Mouse (Mus musculus) lung, postnatal 0 days (tissue): ENCODE data around the gene Palld. TPM values are rescaled to one million over a fixed set of nuclear protein-coding genes. Genes with fewer than 3 reads are reported as not detected.
A peak's percentile ranks its signal among the peaks of the same experiment; 100 is the strongest.

Experiments used
- ATAC-seq: fragments of 200-750 bp; cut with Nextera tagmentation; 2 replicates; pipeline ENCODE4 v1.8.0; 2017; ENCODE audit warnings: moderate library complexity
- DNase-seq: peaks from one replicate; pipeline ENCODE4 v3.0.0-alpha.2; 2016; ENCODE audit warnings: low spot score
- H3K27ac ChIP-seq: fragments of 300-500 bp; sonication (generic); 2 replicates; pipeline ENCODE4 v1.5.1; 2014; ENCODE audit warnings: antibody characterized with exemption, mild to moderate bottlenecking, low read length, mixed read lengths
- H3K27me3 ChIP-seq: fragments of 300-500 bp; sonication (generic); replicated peaks from 2 replicates; pipeline ENCODE4 v1.6.1; 2014; ENCODE audit warnings: low read length, mixed read lengths; ENCODE audit not compliant: insufficient read depth
- H3K36me3 ChIP-seq: fragments of 300-500 bp; sonication (generic); 2 replicates; pipeline ENCODE4 v1.6.1; 2014; ENCODE audit warnings: low read length, mixed read lengths; ENCODE audit not compliant: insufficient read depth
- H3K4me1 ChIP-seq: fragments of 300-500 bp; sonication (generic); 2 replicates; pipeline ENCODE4 v1.6.1; 2014; ENCODE audit warnings: antibody characterized with exemption, low read depth, low read length, mixed read lengths; ENCODE audit not compliant: insufficient read depth
- H3K4me2 ChIP-seq: fragments of 300-500 bp; sonication (generic); replicated peaks from 2 replicates; pipeline ENCODE4 v1.6.1; 2014; ENCODE audit warnings: low read depth, mild to moderate bottlenecking, low read length, moderate library complexity, mixed read lengths
- H3K4me3 ChIP-seq: fragments of 300-500 bp; sonication (generic); 2 replicates; pipeline ENCODE4 v1.5.1; 2014; ENCODE audit warnings: low read depth, low read length
- H3K9ac ChIP-seq: fragments of 300-500 bp; sonication (generic); replicated peaks from 2 replicates; pipeline ENCODE4 v1.6.1; 2014; ENCODE audit warnings: low read depth, mild to moderate bottlenecking
- H3K9me3 ChIP-seq: fragments of 300-500 bp; sonication (generic); 2 replicates; pipeline ENCODE4 v1.6.1; 2016; ENCODE audit warnings: low read length, mixed read lengths
- CTCF ChIP-seq: IDR thresholded peaks from 2 replicates; pipeline ENCODE4 v1.5.1; 2016; ENCODE audit warnings: antibody characterized with exemption, mild to moderate bottlenecking
- EP300 ChIP-seq: IDR thresholded peaks from 2 replicates; pipeline ENCODE4 v1.6.1; 2016; ENCODE audit warnings: antibody characterized with exemption, mild to moderate bottlenecking, control low read depth
- WGBS: fragments of 180-500 bp; shearing (Covaris S2); extraction: QIAGEN DNeasy Blood & Tissue Kit; methylation state at CpG from one replicate; pipeline ENCODE4 v1.1.7; 2014; 5-methylcytosine and 5-hydroxymethylcytosine counted together
- polyA plus RNA-seq: library from polyadenylated mRNA; unstranded; fragments of >200 nt; fragmentation: Nextera tagmentation; extraction: Ambion mirVana; gene quantifications from 2 replicates; pipeline ENCODE4 v1.2.1, GENCODE M21; 2015

The Palld gene
- polyA plus RNA-seq, 1 experiment from 2014 or later, result 130 TPM

GRCm38 (mm10) chr8:61590551-61591431, 311.7 kb downstream of the Palld start:
- peak overlapping the region; percentile 65 for H3K4me3 ChIP-seq
- no peaks in the 10 kb centered on the region for H3K27me3 ChIP-seq
- peak overlapping the region; percentile 88 for H3K4me2 ChIP-seq
- peak overlapping the region; percentile 94 for H3K27ac ChIP-seq
- TF ChIP-seq EP300 (no peak), CTCF (no peak)
- peak; percentile 96 for DNase-seq
- H3K9ac ChIP-seq, result peak overlapping the region; percentile 76
- no peaks in the 10 kb centered on the region for H3K4me1 ChIP-seq
- no peaks in the 10 kb centered on the region for H3K36me3 ChIP-seq
- no peaks in the 10 kb centered on the region for H3K9me3 ChIP-seq
- peak; percentile 91 for ATAC-seq
- WGBS, result 3% methylated on average over 34 of the region's 35 CpGs

GRCm38 (mm10) chr8:61589972-61590391, 312.5 kb downstream of the Palld start:
- Histone ChIP-seq H3K9me3 (no peaks in the 10 kb centered on the region), H3K4me3 (peak overlapping the region; percentile 65), H3K9ac (peak overlapping the region; percentile 46), H3K36me3 (no peaks in the 10 kb centered on the region), H3K4me1 (no peaks in the 10 kb centered on the region), H3K4me2 (peak overlapping the region; percentile 88), H3K27ac (peak overlapping the region; percentile 77), H3K27me3 (no peaks in the 10 kb centered on the region)
- no peak for DNase-seq
- peak; percentile 17 for ATAC-seq
- TF ChIP-seq CTCF (no peak), EP300 (no peak)
- 6% methylated on average over 11 of the region's 11 CpGs for WGBS

GRCm38 (mm10) chr8:61588336-61588735, 314.2 kb downstream of the Palld start:
- DNase-seq, result no peak
- Histone ChIP-seq H3K4me3 (peak overlapping the region; percentile 65; the same call in 1 of the 2 replicates), H3K9ac (no peak overlapping the region), H3K4me2 (peak overlapping the region; percentile 88), H3K9me3 (no peaks in the 10 kb centered on the region), H3K4me1 (no peaks in the 10 kb centered on the region), H3K27ac (no peak overlapping the region), H3K36me3 (no peaks in the 10 kb centered on the region), H3K27me3 (no peaks in the 10 kb centered on the region)
- WGBS, result 79% methylated on average over 1 of the region's 1 CpGs
- no peak for ATAC-seq
- TF ChIP-seq CTCF (no peak), EP300 (no peak)

- no peak for TF ChIP-seq CTCF
- TF ChIP-seq EP300, result no peak
- DNase-seq, result no peak
- no peak overlapping the region for H3K9ac ChIP-seq
- peak overlapping the region; percentile 88; the same call in 1 of the 2 replicates for H3K4me2 ChIP-seq
- no peaks in the 10 kb centered on the region for H3K27me3 ChIP-seq
- H3K9me3 ChIP-seq, result no peaks in the 10 kb centered on the region
- 0 out of 2 replicates have a peak, but pooled peaks cover under 1% of the 10 kb centered on the region for H3K4me1 ChIP-seq
- no peak for ATAC-seq
- WGBS, result 87% methylated on average over 3 of the region's 3 CpGs
- no peak overlapping the region for H3K4me3 ChIP-seq
- H3K36me3 ChIP-seq, result no peaks in the 10 kb centered on the region
- no peak overlapping the region for H3K27ac ChIP-seq
Observed at GRCm38 (mm10) chr8:61587731-61588130, 314.8 kb downstream of the Palld start.

- no peak overlapping the region for H3K4me3 ChIP-seq
- ATAC-seq (no peak), DNase-seq (no peak)
- no peaks in the 10 kb centered on the region for H3K36me3 ChIP-seq
- H3K9me3 ChIP-seq, result no peaks in the 10 kb centered on the region
- 88% methylated on average over 3 of the region's 3 CpGs for WGBS
- no peak overlapping the region for H3K27ac ChIP-seq
- H3K9ac ChIP-seq, result no peak overlapping the region
- 0 out of 2 replicates have a peak, but pooled peaks cover 4% of the 10 kb centered on the region for H3K4me1 ChIP-seq
- no peak overlapping the region for H3K4me2 ChIP-seq
- no peaks in the 10 kb centered on the region for H3K27me3 ChIP-seq
- TF ChIP-seq CTCF (no peak), EP300 (no peak)
Observed at GRCm38 (mm10) chr8:61586529-61586928, 316.0 kb downstream of the Palld start.

GRCm38 (mm10) chr8:61585746-61586145, 316.7 kb downstream of the Palld start:
- Histone ChIP-seq H3K4me3 (no peak overlapping the region), H3K9me3 (no peaks in the 10 kb centered on the region), H3K4me1 (0 out of 2 replicates have a peak, but pooled peaks cover 4% of the 10 kb centered on the region), H3K27ac (no peak overlapping the region), H3K9ac (no peak overlapping the region), H3K27me3 (no peaks in the 10 kb centered on the region), H3K36me3 (no peaks in the 10 kb centered on the region), H3K4me2 (no peak overlapping the region)
- WGBS, result 66% methylated on average over 3 of the region's 3 CpGs
- DNase-seq (no peak), ATAC-seq (no peak)
- TF ChIP-seq CTCF (no peak), EP300 (no peak)
